Mouse (Mus musculus) c-Kit-positive CD71-negative TER-119-negative erythroid progenitor cells, embryonic 14.5 days (primary cell): Measurements from ENCODE around the gene Zfp319.

Experiments used
- DNase-seq: peaks from one replicate; pipeline ENCODE4 v3.0.0-alpha.2; 2013; ENCODE audit warnings: low read depth

Zfp319 gene

GRCm38 (mm10) chr8:95310342-95310970 is 21.3 kb downstream of the Zfp319 start, which contains the start of gene Tepp:
Gene Tepp, plus strand, starts transcription at chr8:95310566.
- no peak for DNase-seq

GRCm38 (mm10) chr8:95306431-95306830 is 25.3 kb downstream of the Zfp319 start, which contains the start of gene Cngb1:
Gene Cngb1, minus strand, starts transcription at chr8:95306585.
- no peak for DNase-seq

DNA sequence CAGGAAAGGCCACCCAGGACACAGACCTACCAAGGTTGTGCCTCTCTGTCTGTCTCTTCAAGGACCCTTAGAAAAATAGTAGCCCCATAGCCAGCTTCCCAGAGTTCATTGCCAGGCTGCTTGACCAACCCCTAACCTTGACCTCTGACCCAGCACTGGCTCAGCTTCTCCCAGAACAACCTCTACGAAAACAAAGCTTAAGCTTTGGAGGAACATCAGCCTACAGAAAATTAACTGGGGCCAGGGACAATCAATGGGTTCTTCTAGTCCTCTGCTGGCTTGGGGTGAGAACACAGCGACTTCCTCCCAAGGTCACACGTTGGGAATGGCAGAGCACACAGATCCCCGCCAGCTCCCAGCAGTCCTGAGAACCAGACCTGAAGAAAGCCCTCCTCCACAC is 26.2 kb downstream of the Zfp319 start:
- no peak for DNase-seq

DNA sequence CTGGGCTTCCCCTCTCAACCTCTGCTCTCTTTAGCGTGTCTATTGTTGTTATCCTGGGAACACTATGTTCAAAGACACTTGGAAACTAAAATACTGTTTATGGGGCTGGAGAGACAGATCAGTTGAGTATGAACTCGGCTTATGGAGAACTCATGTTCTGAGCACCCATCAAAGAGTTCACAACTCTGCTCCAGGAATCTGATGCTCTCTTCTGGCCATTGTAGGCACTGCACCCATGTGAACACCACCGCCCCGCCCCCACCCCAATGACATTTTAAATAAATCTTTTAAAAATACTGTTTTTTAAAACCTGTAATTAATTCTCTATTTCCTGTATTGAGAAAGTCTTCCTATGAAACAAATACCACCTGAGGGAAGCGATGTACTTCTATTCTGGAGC is 29.3 kb downstream of the Zfp319 start:
- DNase-seq = peak; percentile 29

DNA sequence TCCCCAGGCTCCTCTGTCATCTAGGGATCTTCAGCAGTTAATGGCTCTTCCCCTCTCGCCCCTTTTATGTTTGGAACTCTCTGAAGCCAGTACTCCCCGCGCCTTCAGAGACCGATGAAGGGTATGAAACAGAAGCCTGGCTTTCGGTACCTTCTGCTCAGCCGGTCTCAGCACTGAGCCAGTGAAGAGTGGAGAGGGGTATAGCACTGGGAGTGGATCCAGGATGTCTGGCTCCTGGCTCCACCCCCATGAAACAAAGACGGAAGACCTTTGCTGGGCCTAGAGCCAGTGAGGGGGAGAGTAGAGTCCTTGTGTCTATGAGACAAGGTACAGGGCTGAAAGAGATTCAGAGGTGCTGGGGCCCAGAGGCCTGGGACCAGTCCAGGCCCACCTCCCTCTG is 37.9 kb downstream of the Zfp319 start:
- no peak for DNase-seq

DNA sequence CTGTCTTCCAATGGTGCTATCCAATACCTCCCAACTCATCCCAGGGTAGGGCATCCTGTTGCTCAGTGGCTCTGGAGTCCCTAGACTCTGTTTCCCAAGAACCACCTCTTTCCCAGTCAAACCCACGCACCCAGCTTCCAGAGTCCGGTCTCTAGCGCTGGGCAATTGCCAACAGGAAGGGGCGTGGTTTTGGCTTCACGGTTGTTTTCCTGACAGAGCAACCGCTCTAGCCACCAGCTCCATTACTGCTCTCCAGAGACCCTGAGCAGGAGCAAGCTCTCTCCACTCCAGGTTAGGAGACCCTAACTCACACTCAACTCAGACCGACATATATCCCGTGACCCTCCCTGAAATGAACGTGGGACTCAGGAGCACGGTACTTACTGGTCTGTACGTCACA is 38.6 kb downstream of the Zfp319 start:
- DNase-seq = no peak

- no peak for DNase-seq
Observed at GRCm38 (mm10) chr8:95289066-95289650, 42.6 kb downstream of the Zfp319 start.

- DNase-seq = no peak
Observed at GRCm38 (mm10) chr8:95281493-95281892, 50.3 kb downstream of the Zfp319 start.
